Mouse (Mus musculus) erythroblast, embryonic 14.5 days (primary cell): ENCODE measurements around the gene Acpp.

Source experiments
- GATA1 ChIP-seq: IDR thresholded peaks from 2 replicates; pipeline ENCODE4 v1.6.1; 2012; ENCODE audit warnings: low read length, inconsistent platforms, mixed read lengths
- TAL1 ChIP-seq: IDR thresholded peaks from 3 replicates; pipeline ENCODE4 v1.6.1; 2012; ENCODE audit warnings: low read length, inconsistent platforms, mixed read lengths

- TF ChIP-seq TAL1 (no peak), GATA1 (no peak)
Measured at GRCm38 (mm10) chr9:104300569-104300968, 37.0 kb downstream of the Acpp start.
